Mouse (Mus musculus): Measurements from ENCODE around the gene Fam219a.

GRCm38 (mm10) chr4:41606784-41607183, 37.4 kb upstream of the Fam219a start:
- TF ChIP-seq CTCF (IDR thresholded peaks at IDR 0.05; ENCODE audit: low read depth): no peak
- TF ChIP-seq EP300 (IDR thresholded peaks at IDR 0.05; ENCODE audit: low read depth): no peak

Measured in liver, postnatal 0 days (tissue).